Mouse (Mus musculus) neural tube, embryonic 14.5 days (tissue): Measurements from ENCODE around the gene Akap13. TPM values are rescaled to one million over a fixed set of nuclear protein-coding genes. Genes with fewer than 3 reads are reported as not detected.

ENCODE experiments used
- ATAC-seq: fragments of 200-750 bp; cut with Nextera tagmentation; 2 replicates; pipeline ENCODE4 v1.8.0; 2017; ENCODE audit warnings: low read depth, mild to moderate bottlenecking, moderate TSS enrichment, moderate library complexity
- H3K27ac ChIP-seq: fragments of 300-500 bp; sonication (generic); 2 replicates; pipeline ENCODE4 v1.5.1; 2014; ENCODE audit warnings: low read depth, mild to moderate bottlenecking, control low read depth, low read length, moderate library complexity, mixed read lengths
- H3K27me3 ChIP-seq: fragments of 300-500 bp; sonication (generic); 2 replicates; pipeline ENCODE4 v1.6.1; 2014; ENCODE audit warnings: low read length; ENCODE audit not compliant: control insufficient read depth, insufficient read depth
- H3K36me3 ChIP-seq: fragments of 300-500 bp; sonication (generic); 2 replicates; pipeline ENCODE4 v1.6.1; 2014; ENCODE audit warnings: low read length, mixed read lengths; ENCODE audit not compliant: control insufficient read depth, insufficient read depth
- H3K4me1 ChIP-seq: fragments of 300-500 bp; sonication (generic); 2 replicates; pipeline ENCODE4 v1.6.1; 2014; ENCODE audit warnings: low read length; ENCODE audit not compliant: control insufficient read depth, insufficient read depth
- H3K4me2 ChIP-seq: fragments of 300-500 bp; sonication (generic); 2 replicates; pipeline ENCODE4 v1.6.1; 2014; ENCODE audit warnings: mild to moderate bottlenecking, low read depth, low read length, control low read depth
- H3K4me3 ChIP-seq: fragments of 300-500 bp; sonication (generic); 2 replicates; pipeline ENCODE4 v1.5.1; 2014; ENCODE audit warnings: low read depth, low read length, control low read depth, mixed read lengths
- H3K9ac ChIP-seq: fragments of 300-500 bp; sonication (generic); replicated peaks from 2 replicates; pipeline ENCODE4 v1.6.1; 2014; ENCODE audit warnings: low read depth, mild to moderate bottlenecking, control low read depth, low read length, mixed read lengths
- H3K9me3 ChIP-seq: fragments of 300-500 bp; sonication (generic); 2 replicates; pipeline ENCODE4 v1.6.1; 2016; ENCODE audit warnings: low read length; ENCODE audit not compliant: control insufficient read depth
- WGBS: fragments of 180-500 bp; shearing (Covaris S2); extraction: QIAGEN DNeasy Blood & Tissue Kit; methylation state at CpG from one replicate; pipeline ENCODE4 v1.1.7; 2014; 5-methylcytosine and 5-hydroxymethylcytosine counted together
- polyA plus RNA-seq: library from polyadenylated mRNA; unstranded; fragments of >200 nt; fragmentation: Nextera tagmentation; extraction: Ambion mirVana; gene quantifications from 2 replicates; pipeline ENCODE4 v1.2.1, GENCODE M21; 2014

Gene Akap13
- polyA plus RNA-seq, 1 experiment from 2014 or later: 19.8 TPM

- H3K4me3 ChIP-seq: no peak overlapping the region
- no peaks in the 10 kb centered on the region for H3K36me3 ChIP-seq
- no peak overlapping the region for H3K27ac ChIP-seq
- H3K9ac ChIP-seq: no peak overlapping the region
- WGBS: 71% methylated on average over 6 of the region's 6 CpGs
- H3K27me3 ChIP-seq: no peaks in the 10 kb centered on the region
- no peak overlapping the region for H3K4me2 ChIP-seq
- H3K9me3 ChIP-seq: no peaks in the 10 kb centered on the region
- no peak for ATAC-seq
- H3K4me1 ChIP-seq: no peaks in the 10 kb centered on the region
Observed at GRCm38 (mm10) chr7:75683410-75683809, 228.1 kb downstream of the Akap13 start.

- H3K4me1 ChIP-seq: no peaks in the 10 kb centered on the region
- no peaks in the 10 kb centered on the region for H3K9me3 ChIP-seq
- H3K4me3 ChIP-seq: no peak overlapping the region
- H3K9ac ChIP-seq: no peak overlapping the region
- H3K4me2 ChIP-seq: no peak overlapping the region
- H3K27ac ChIP-seq: no peak overlapping the region
- H3K36me3 ChIP-seq: no peaks in the 10 kb centered on the region
- H3K27me3 ChIP-seq: no peaks in the 10 kb centered on the region
- ATAC-seq: no peak
- 85% methylated on average over 3 of the region's 3 CpGs for WGBS
Observed at GRCm38 (mm10) chr7:75684976-75685375, 229.6 kb downstream of the Akap13 start.

GRCm38 (mm10) chr7:75686046-75686826 lies 230.9 kb downstream of the Akap13 start:
- H3K4me1 ChIP-seq: no peaks in the 10 kb centered on the region
- no peak overlapping the region for H3K27ac ChIP-seq
- no peaks in the 10 kb centered on the region for H3K36me3 ChIP-seq
- 93% methylated on average over 7 of the region's 7 CpGs for WGBS
- no peak for ATAC-seq
- no peak overlapping the region for H3K4me3 ChIP-seq
- H3K27me3 ChIP-seq: no peaks in the 10 kb centered on the region
- no peak overlapping the region for H3K9ac ChIP-seq
- H3K9me3 ChIP-seq: no peaks in the 10 kb centered on the region
- no peak overlapping the region for H3K4me2 ChIP-seq

- H3K9ac ChIP-seq: no peak overlapping the region
- no peak overlapping the region for H3K4me2 ChIP-seq
- no peak overlapping the region for H3K4me3 ChIP-seq
- WGBS: 82% methylated on average over 1 of the region's 1 CpGs
- H3K27me3 ChIP-seq: no peaks in the 10 kb centered on the region
- H3K36me3 ChIP-seq: no peaks in the 10 kb centered on the region
- H3K27ac ChIP-seq: no peak overlapping the region
- no peak for ATAC-seq
- H3K4me1 ChIP-seq: no peaks in the 10 kb centered on the region
- no peaks in the 10 kb centered on the region for H3K9me3 ChIP-seq
Observed at GRCm38 (mm10) chr7:75686827-75687164, 231.5 kb downstream of the Akap13 start.

GRCm38 (mm10) chr7:75688144-75688543 lies 232.8 kb downstream of the Akap13 start:
- WGBS: 89% methylated on average over 3 of the region's 3 CpGs
- ATAC-seq: no peak
- no peaks in the 10 kb centered on the region for H3K27me3 ChIP-seq
- no peaks in the 10 kb centered on the region for H3K4me1 ChIP-seq
- no peaks in the 10 kb centered on the region for H3K36me3 ChIP-seq
- no peaks in the 10 kb centered on the region for H3K9me3 ChIP-seq
- H3K27ac ChIP-seq: no peak overlapping the region
- no peak overlapping the region for H3K4me2 ChIP-seq
- H3K9ac ChIP-seq: no peak overlapping the region
- no peak overlapping the region for H3K4me3 ChIP-seq

- WGBS: 76% methylated on average over 5 of the region's 5 CpGs
- H3K9ac ChIP-seq: no peak overlapping the region
Observed at GRCm38 (mm10) chr7:75694777-75695176, 239.4 kb downstream of the Akap13 start.

GRCm38 (mm10) chr7:75699836-75700235 lies 244.5 kb downstream of the Akap13 start:
- Histone ChIP-seq H3K9ac (no peak overlapping the region), H3K4me1 (no peaks in the 10 kb centered on the region), H3K4me2 (no peak overlapping the region), H3K4me3 (no peak overlapping the region), H3K9me3 (no peaks in the 10 kb centered on the region), H3K36me3 (0 out of 2 replicates have a peak, but pooled peaks cover 3% of the 10 kb centered on the region), H3K27ac (no peak overlapping the region), H3K27me3 (no peaks in the 10 kb centered on the region)
- WGBS: 93% methylated on average over 5 of the region's 5 CpGs
- ATAC-seq: no peak

More at GRCm38 (mm10) chr7:75694777-75695176, 239.4 kb downstream of the Akap13 start:
- ATAC-seq: no peak
- Histone ChIP-seq H3K9me3 (no peaks in the 10 kb centered on the region), H3K4me3 (no peak overlapping the region), H3K36me3 (0 out of 2 replicates have a peak, but pooled peaks cover 3% of the 10 kb centered on the region), H3K27me3 (no peaks in the 10 kb centered on the region), H3K4me2 (no peak overlapping the region), H3K27ac (no peak overlapping the region), H3K4me1 (no peaks in the 10 kb centered on the region)

GRCm38 (mm10) chr7:75700771-75701345 lies 245.5 kb downstream of the Akap13 start:
- H3K36me3 ChIP-seq: 0 out of 2 replicates have a peak, but pooled peaks cover 4% of the 10 kb centered on the region
- H3K4me2 ChIP-seq: no peak overlapping the region
- ATAC-seq: no peak
- no peaks in the 10 kb centered on the region for H3K4me1 ChIP-seq
- H3K27me3 ChIP-seq: no peaks in the 10 kb centered on the region
- H3K9ac ChIP-seq: no peak overlapping the region
- WGBS: 92% methylated on average over 10 of the region's 10 CpGs
- no peak overlapping the region for H3K4me3 ChIP-seq
- H3K27ac ChIP-seq: no peak overlapping the region
- no peaks in the 10 kb centered on the region for H3K9me3 ChIP-seq

- H3K27me3 ChIP-seq: no peaks in the 10 kb centered on the region
- no peak overlapping the region for H3K4me3 ChIP-seq
- ATAC-seq: no peak
- no peak overlapping the region for H3K27ac ChIP-seq
- no peaks in the 10 kb centered on the region for H3K9me3 ChIP-seq
- 0 out of 2 replicates have a peak, but pooled peaks cover 6% of the 10 kb centered on the region for H3K36me3 ChIP-seq
- H3K4me1 ChIP-seq: no peaks in the 10 kb centered on the region
- 85% methylated on average over 7 of the region's 7 CpGs for WGBS
- H3K9ac ChIP-seq: no peak overlapping the region
- no peak overlapping the region for H3K4me2 ChIP-seq
Observed at GRCm38 (mm10) chr7:75701761-75702160, 246.4 kb downstream of the Akap13 start.
